Mouse (Mus musculus) heart, adult 2 months (tissue): Measurements from ENCODE around the gene Ispd.

ENCODE experiments used
- CTCF ChIP-seq: fragments of 200-600 bp; IDR thresholded peaks from 2 replicates; pipeline ENCODE4 v1.8.1; 2022; ENCODE audit warnings: antibody characterized with exemption, mild to moderate bottlenecking, moderate library complexity
- EP300 ChIP-seq: fragments of 200-500 bp; IDR thresholded peaks from 2 replicates; pipeline ENCODE4 v1.6.1; 2011; ENCODE audit warnings: low read depth, low read length, control low read depth; ENCODE audit not compliant: insufficient read depth

DNA sequence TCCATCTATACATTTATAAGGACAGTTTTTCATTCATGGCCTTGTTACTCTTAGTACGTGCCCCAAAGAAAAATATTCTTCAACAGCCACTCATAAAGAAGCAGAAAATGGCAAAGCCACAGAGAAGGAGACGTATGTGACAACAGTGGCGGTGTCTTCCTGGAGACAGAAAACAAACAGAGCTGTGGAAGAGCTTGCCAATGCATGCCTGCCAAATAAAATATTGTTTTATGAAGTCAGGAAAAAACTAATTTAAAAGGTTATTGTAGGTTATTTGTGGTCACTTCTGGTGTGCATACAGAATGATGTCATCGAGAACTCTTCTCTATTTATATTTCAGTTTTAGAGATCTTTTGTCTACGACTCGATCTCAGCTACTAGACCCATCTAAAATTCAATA lies 341.5 kb downstream of the Ispd start:
- TF ChIP-seq CTCF (no peak), EP300 (0 out of 2 replicates have a peak, but pooled peaks have one; percentile 30)
